ENCODE assay signal across 10 mouse cellular contexts in the genomic region with DNA sequence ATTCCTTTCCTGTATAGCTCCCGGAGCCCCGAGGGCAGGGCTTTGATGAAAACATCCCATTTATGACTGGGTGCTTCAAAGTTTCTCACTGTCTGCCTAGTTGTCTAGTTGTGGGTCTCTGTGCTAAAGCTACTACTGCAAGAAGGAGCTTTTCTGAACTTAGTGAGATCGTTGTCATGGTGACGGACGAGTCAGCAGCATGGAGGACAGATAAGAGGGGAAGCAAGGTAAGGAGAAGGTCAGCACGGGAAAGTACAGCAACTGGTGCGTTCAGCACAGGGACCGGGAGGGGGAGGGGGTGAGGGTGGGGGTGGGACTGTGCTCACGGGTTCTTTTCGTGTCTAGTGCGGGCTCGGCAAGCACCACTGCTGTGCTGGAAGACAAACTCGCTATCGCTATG. TPM values are rescaled to one million over a fixed set of nuclear protein-coding genes. Genes with fewer than 3 reads are reported as not detected.
DNase-seq lines count a peak whose midpoint lies in the region; ATAC-seq and TF ChIP-seq lines count a peak whose summit lies in the region.
"Had no signal": no experiment of that assay in that cellular context is flagged by ENCODE, and none has a peak within 500 bp of the region (broad histone marks: within the 10 kb centered on the region; RNA-seq: fewer than 3 reads in every experiment).

No protein-coding gene starts in this region.

- H3K9ac ChIP-seq in limb, embryonic 15.5 days = no peak overlapping the region
- H3K9ac ChIP-seq: neural tube, embryonic 12.5 days had no signal

- no peak for TF ChIP-seq CTCF in layer of hippocampus, adult 2 months (conservative IDR thresholded peaks at IDR 0.05)

- ATAC-seq in limb, embryonic 15.5 days (ENCODE audit: insufficient number of reproducible peaks, low FRiP score, low TSS enrichment, low read depth) = no peak; the same call in 1 of the 2 replicates

- 0 out of 2 replicates have a peak overlapping the region, but pooled peaks have one; percentile 14 for H3K4me2 ChIP-seq in limb, embryonic 15.5 days
- H3K4me2 ChIP-seq: neural tube, embryonic 12.5 days had no signal

- H3K4me3 ChIP-seq in layer of hippocampus, adult 2 months = peak overlapping the region; percentile 31; the same call in 1 of the 2 replicates
- no peak overlapping the region for H3K4me3 ChIP-seq in limb, embryonic 15.5 days
- H3K4me3 ChIP-seq: neural tube, embryonic 12.5 days had no signal

- DNase-seq in embryo, embryonic 11 days = peak; percentile 22
- no peak for DNase-seq in embryo, embryonic 9.5 days (ENCODE audit: extremely low spot score)
- DNase-seq in layer of hippocampus, adult 2 months (ENCODE audit: low spot score in 2 of 2) = peak in 1 of 2 experiments; percentile 25
- no peak for DNase-seq in layer of hippocampus, postnatal 25 days (ENCODE audit: extremely low spot score in 1 of 2, low spot score in 1 of 2)
- DNase-seq in ZHBTc4 (ENCODE audit: low read depth, low spot score) = peak; percentile 43
- DNase-seq in gastrocnemius, postnatal 25 days = no peak
- no peak for DNase-seq in kidney, postnatal 4 days
- DNase-seq: thymus, postnatal 25 days had no signal

- 0 out of 2 replicates have a peak overlapping the region, but pooled peaks have one; percentile 39 for H3K27ac ChIP-seq in layer of hippocampus, adult 2 months
- H3K27ac ChIP-seq in limb, embryonic 15.5 days = no peak overlapping the region
- H3K27ac ChIP-seq: neural tube, embryonic 12.5 days had no signal

- H3K4me1 ChIP-seq in limb, embryonic 15.5 days = no peaks in the 10 kb centered on the region; the same call in 1 of the 2 replicates
- H3K4me1 ChIP-seq: neural tube, embryonic 12.5 days had no signal

- H3K36me3 ChIP-seq in limb, embryonic 15.5 days = no peaks in the 10 kb centered on the region
- H3K36me3 ChIP-seq: neural tube, embryonic 12.5 days had no signal

- WGBS in limb, embryonic 15.5 days = 46% methylated on average over 14 of the region's 14 CpGs

- H3K27me3 ChIP-seq in limb, embryonic 15.5 days = no peaks in the 10 kb centered on the region
- H3K27me3 ChIP-seq: neural tube, embryonic 12.5 days had no signal

- H3K9me3 ChIP-seq in limb, embryonic 15.5 days = no peaks in the 10 kb centered on the region
- H3K9me3 ChIP-seq: neural tube, embryonic 12.5 days had no signal

RNA-seq across cellular contexts. Expression of gene Wdfy3, which starts 43.3 kb away (rescaled TPM):
- total RNA-seq in layer of hippocampus, adult 2 months (2021) = 100 to 1,000 TPM; 119 to 123 TPM
- 100 to 1,000 TPM; 109 to 127 TPM for total RNA-seq in layer of hippocampus, postnatal 25 days (2021)
- 12.3 and 14.4 TPM in 2 replicates for polyA plus RNA-seq in limb, embryonic 15.5 days (2015; fragmentation: Nextera tagmentation; extraction: Ambion mirVana)
- 10 to 100 TPM; 19.3 to 20.2 TPM for total RNA-seq in gastrocnemius, postnatal 25 days (2021)

Comparison
In these comparisons a context has a peak if more than half of its experiments do, and no peak if none do; other contexts are left out.
1. DNase-seq: peak in embryo, embryonic 11 days (single experiment) and ZHBTc4 (single experiment); none in embryo, embryonic 9.5 days (single experiment), layer of hippocampus, postnatal 25 days (0 of 2), gastrocnemius, postnatal 25 days (single experiment) and kidney, postnatal 4 days (0 of 2).
2. RNA of gene Wdfy3, which starts 43.3 kb away (total RNA-seq): 109 to 127 TPM in layer of hippocampus, postnatal 25 days and 119 to 123 TPM in layer of hippocampus, adult 2 months; 19.3 to 20.2 TPM in gastrocnemius, postnatal 25 days; every median in the first group is over 4 times any median in the second.